Mouse (Mus musculus) small intestine, adult 2 months (tissue): Measurements from ENCODE around the gene Tmem50a.

Experiments
- CTCF ChIP-seq: fragments of 200-500 bp; IDR thresholded peaks from 2 replicates; pipeline ENCODE4 v1.5.1; 2012; ENCODE audit warnings: low read depth, mild to moderate bottlenecking, control low read depth, inconsistent platforms, low read length, moderate library complexity, mixed read lengths; ENCODE audit not compliant: insufficient replicate concordance, insufficient read length; ENCODE audit errors: extremely low read depth
- POLR2A ChIP-seq: fragments of 200-500 bp; IDR thresholded peaks from 2 replicates; pipeline ENCODE4 v1.6.1; 2012; ENCODE audit warnings: low read depth, mild to moderate bottlenecking, control low read depth, inconsistent platforms, low read length, moderate library complexity

- TF ChIP-seq CTCF (no peak), POLR2A (no peak)
These were observed 61.6 kb downstream of the Tmem50a start, which contains the start of gene Maco1 for GRCm38 (mm10) chr4:134853259-134853636.
